Mouse (Mus musculus) MEL (cell line): ENCODE data around the gene Olfr345. TPM values are rescaled to one million over a fixed set of nuclear protein-coding genes. Genes with fewer than 3 reads are reported as not detected.

Experiments
- polyA plus RNA-seq, 2 experiments: library from polyadenylated mRNA; stranded (reverse) in 1 of 2; unstranded in 1 of 2; fragments of >175 nt in 1 of 2; fragments of >200 nt in 1 of 2; gene quantifications; 2 replicates each; pipeline versions ENCODE4 v1.2.1 to v1.2.4; 2012; ENCODE audit warnings: low replicate concordance in 2 of 2, low read depth in 1 of 2; ENCODE audit not compliant: insufficient read length in 2 of 2, insufficient read depth in 1 of 2, missing spikeins in 1 of 2
- total RNA-seq: library from RNA; depleted of rRNA; stranded (reverse); fragments of 300-350 nt; gene quantifications from 2 replicates; pipeline ENCODE4 v1.2.3, GENCODE M21; 2012; rRNA removed

Olfr345 gene
- total and polyA plus RNA-seq, 3 experiments = not detected

Other genes starting within 250 kb of the Olfr345 start
- gene Olfr339, start 221.1 kb upstream of the Olfr345 start, total RNA-seq = not detected in 2 replicates
- not detected for gene Olfr339, start 221.1 kb upstream of the Olfr345 start, polyA plus RNA-seq
- not detected in 2 replicates for gene Olfr340, start 187.5 kb upstream of the Olfr345 start, total RNA-seq
- gene Olfr340, start 187.5 kb upstream of the Olfr345 start, polyA plus RNA-seq = not detected
- gene Olfr341, start 157.6 kb upstream of the Olfr345 start, total RNA-seq = not detected in 2 replicates
- gene Olfr341, start 157.6 kb upstream of the Olfr345 start, polyA plus RNA-seq = not detected
- not detected in 2 replicates for gene Olfr342, start 115.0 kb upstream of the Olfr345 start, total RNA-seq
- not detected for gene Olfr342, start 115.0 kb upstream of the Olfr345 start, polyA plus RNA-seq
- not detected in 2 replicates for gene Olfr344, start 73.4 kb upstream of the Olfr345 start, total RNA-seq
- not detected for gene Olfr344, start 73.4 kb upstream of the Olfr345 start, polyA plus RNA-seq
- gene Olfr346, start 45.7 kb downstream of the Olfr345 start, total RNA-seq = not detected in 2 replicates
- not detected for gene Olfr346, start 45.7 kb downstream of the Olfr345 start, polyA plus RNA-seq
- gene Olfr347, start 91.9 kb downstream of the Olfr345 start, total RNA-seq = not detected in 2 replicates
- not detected for gene Olfr347, start 91.9 kb downstream of the Olfr345 start, polyA plus RNA-seq
- not detected in 2 replicates for gene Olfr348, start 144.2 kb downstream of the Olfr345 start, total RNA-seq
- not detected for gene Olfr348, start 144.2 kb downstream of the Olfr345 start, polyA plus RNA-seq
- not detected in 2 replicates for gene Olfr50, start 150.5 kb downstream of the Olfr345 start, total RNA-seq
- not detected for gene Olfr50, start 150.5 kb downstream of the Olfr345 start, polyA plus RNA-seq
- not detected in 2 replicates for gene Olfr3, start 177.0 kb downstream of the Olfr345 start, total RNA-seq
- gene Olfr3, start 177.0 kb downstream of the Olfr345 start, polyA plus RNA-seq = not detected
- gene Olfr350, start 206.3 kb downstream of the Olfr345 start, total RNA-seq = not detected in 2 replicates
- not detected for gene Olfr350, start 206.3 kb downstream of the Olfr345 start, polyA plus RNA-seq
- not detected in 2 replicates for gene Olfr351, start 222.6 kb downstream of the Olfr345 start, total RNA-seq
- gene Olfr351, start 222.6 kb downstream of the Olfr345 start, polyA plus RNA-seq = not detected
- not detected in 2 replicates for gene Olfr352, start 228.4 kb downstream of the Olfr345 start, total RNA-seq
- gene Olfr352, start 228.4 kb downstream of the Olfr345 start, polyA plus RNA-seq = not detected